Mouse (Mus musculus): ENCODE measurements around the gene Anxa8. TPM values are rescaled to one million over a fixed set of nuclear protein-coding genes. Genes with fewer than 3 reads are reported as not detected.

The Anxa8 gene
- total RNA-seq (2017) = not detected in 2 replicates

DNA sequence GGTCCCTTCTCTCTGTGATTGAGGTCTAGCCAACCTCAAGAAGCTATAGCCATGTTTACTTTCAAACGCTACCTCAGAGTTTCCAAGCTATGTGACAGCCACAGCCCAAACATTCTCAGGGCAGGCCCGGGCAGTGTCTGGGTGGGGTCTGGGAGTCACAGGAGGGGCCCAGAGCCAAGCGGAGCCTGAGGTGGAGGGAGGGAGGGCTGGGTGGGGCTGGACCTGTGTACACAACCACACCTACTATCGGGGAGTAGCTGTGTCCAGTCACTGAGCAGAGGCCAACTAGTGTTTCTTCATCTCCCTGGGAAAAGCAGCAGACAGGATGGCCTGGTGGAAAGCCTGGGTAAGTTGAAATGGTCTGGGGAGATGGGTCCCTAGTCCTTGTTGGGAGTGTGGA lies at the start of gene Anxa8:
Gene Anxa8, plus strand, starts transcription at position 251 of the 400 bp plus-strand sequence.
- ATAC-seq (replicated peaks; ENCODE audit: low read depth, poor library complexity, severe bottlenecking) = no peak

DNA sequence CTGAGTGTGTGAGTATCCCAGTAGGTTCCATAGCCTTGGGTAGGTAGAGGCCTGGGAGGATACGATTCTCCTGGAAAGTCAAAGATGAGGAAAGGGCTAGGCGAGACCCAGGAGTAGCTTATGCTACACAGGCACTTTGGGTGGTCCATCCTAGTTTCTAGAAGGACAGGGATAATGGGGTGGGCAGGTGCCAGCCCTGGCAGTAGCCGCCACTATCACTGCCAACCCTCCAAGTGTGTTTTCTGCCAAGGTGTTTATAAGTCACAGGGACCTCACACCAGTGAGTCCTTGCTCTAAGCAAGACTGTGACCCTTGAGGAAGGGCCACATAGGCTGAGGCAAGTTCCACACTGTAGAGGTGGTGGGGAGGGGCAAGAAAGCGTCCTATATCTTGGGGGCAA lies 44.5 kb upstream of the Anxa8 start:
- no peak for ATAC-seq (replicated peaks; ENCODE audit: low read depth, poor library complexity, severe bottlenecking)

DNA sequence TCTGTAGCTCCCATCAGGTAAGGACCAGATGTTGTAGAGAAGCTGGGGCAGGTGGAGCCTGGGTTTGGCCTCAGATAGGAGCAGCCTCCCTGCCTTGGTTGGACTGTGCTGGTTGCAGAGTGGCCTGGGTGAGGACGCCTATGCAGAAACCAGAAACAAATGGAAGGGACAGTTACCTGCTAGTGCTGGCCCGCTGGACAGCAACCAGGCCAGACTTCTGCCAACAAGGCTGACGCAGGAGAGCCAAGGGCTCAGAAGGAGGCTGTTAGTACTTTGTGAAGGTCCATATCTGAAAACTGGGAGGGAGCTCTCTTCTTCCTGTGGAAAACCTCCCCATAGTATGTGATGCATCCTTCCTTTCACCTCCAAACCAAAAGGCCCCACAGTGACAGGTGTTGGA lies 42.4 kb upstream of the Anxa8 start:
- no peak for ATAC-seq (replicated peaks; ENCODE audit: low read depth, poor library complexity, severe bottlenecking)

DNA sequence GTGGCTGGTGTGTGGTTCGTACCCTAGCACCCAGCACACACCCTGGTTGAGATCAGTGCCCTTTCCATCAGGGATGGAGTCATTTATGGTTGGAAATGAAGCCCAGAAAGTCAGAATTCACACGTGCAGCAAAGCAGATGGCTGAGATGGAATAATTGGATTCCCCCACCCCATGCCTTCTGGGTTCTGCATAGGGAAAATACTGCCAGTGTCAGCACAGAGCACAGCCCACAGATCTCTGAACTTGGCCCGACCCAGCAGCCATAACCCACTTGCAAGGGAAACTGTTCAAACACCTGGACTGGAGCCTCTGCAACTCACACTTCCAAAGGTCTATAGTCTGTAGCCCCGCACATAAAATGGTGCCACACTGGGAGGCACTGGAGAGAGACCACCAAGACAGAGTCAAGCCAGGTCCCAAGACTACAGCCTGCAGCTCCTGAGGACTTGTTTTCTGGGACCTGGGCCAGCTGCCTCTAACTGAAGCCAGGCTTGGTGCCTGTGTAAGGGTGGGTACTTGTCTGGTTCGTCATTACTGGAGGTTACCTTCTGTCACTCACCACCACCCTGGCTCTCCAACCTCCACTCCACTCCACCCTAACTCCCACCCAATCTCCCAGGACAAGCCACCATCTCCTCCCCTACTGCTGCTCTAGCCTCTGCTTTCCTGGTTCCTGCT lies 35.5 kb upstream of the Anxa8 start:
- ATAC-seq (replicated peaks; ENCODE audit: low read depth, poor library complexity, severe bottlenecking) = no peak

DNA sequence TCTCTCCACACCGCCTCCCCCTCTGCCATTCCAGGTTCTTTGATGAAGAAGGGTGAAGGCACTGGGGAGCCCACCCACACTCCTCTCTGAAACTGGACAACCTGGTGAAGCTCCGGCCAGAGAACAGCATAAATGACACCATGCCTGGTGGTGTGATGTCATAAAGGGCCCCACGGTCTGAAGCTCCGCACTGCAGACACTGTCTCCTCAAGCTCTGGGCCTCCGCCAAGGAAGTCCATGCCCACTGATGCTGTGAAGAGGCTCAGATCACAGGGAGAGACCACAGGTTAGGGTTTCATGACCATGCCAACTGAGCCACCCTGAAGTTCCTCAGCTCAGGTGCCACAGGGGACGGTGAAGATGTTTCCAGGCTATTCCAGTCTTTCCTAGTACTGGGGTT lies 33.3 kb upstream of the Anxa8 start, which contains the start of gene Antxrl:
Gene Antxrl, plus strand, starts transcription at position 192 of the 400 bp plus-strand sequence.
- ATAC-seq (replicated peaks; ENCODE audit: low read depth, poor library complexity, severe bottlenecking) = no peak

DNA sequence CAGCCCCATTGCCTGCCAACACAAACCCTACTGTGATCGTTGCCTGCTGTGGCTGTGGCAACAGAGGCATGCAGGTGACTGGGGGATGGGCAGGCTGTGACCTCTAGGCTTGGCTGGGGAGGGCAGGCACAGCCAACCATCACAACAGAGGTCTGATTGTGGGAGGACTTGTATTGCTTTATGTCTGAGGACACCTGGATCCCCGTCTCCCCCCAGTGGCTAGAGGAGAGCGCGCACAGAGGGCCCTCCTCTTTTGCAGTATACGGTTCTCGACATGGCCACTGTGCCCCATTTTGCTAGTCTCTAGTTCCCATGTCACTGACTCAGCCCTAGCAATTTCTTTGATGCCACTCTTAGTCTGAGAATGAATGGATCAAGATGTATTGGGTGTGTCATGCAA lies 14.1 kb upstream of the Anxa8 start:
- no peak for ATAC-seq (replicated peaks; ENCODE audit: low read depth, poor library complexity, severe bottlenecking)

DNA sequence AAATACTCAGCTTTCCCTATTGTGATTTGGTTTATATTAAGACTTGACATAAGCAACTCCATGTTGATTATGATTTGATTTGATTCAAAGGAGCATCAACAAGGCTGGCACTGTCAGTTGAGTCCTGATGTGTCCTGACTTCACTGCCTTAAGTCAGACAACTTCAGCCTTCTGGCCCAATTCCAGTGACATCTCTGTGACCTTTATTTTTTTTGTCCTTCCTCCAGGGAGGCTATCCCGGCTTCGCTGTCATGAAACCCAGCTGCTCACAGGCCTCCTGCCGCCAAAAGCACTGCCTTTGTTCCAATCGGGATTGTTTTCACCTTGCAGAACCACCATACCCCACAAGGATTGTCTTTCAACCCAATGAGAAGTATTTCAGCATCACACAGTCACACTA lies 10.4 kb upstream of the Anxa8 start:
- ATAC-seq (replicated peaks; ENCODE audit: low read depth, poor library complexity, severe bottlenecking) = no peak

DNA sequence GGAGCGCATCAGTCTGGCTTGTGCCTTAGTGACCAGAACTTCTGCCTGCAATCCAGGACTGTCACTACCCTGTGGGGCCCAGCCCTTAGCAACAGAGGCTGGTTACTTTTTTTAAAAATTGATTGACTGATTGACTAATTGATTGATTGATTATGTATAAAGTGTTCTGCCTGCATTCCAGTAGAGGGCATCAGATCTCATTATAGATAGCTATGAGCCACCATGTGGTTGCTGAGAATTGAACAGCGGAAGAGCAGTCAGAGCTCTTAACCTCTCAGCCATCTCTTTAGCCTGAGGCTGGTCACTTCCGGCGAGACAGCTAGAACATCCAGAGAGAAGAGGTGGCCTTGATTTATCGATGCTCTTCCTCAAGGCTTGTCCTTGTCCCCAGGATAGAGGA lies 8.6 kb upstream of the Anxa8 start:
- no peak for ATAC-seq (replicated peaks; ENCODE audit: low read depth, poor library complexity, severe bottlenecking)

DNA sequence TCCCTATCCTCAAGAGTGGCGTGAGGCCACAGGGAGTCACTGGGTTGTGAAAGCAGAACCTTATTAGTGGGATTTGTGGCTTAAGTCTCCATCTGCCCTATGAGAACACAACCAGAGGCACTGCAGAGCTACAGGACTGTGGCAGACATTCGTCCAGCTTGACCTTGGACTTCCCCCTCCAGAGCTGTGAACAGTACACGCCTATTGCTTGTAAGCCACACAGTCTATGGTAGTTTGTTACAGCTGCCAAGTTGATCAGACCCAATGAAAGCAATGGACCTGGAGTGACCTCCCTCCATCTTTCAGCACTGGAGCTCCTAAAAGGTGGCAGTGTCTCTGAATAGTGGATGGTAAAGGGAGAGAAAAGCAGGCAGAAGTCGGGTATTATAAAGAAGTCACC lies 7.5 kb upstream of the Anxa8 start:
- no peak for ATAC-seq (replicated peaks; ENCODE audit: low read depth, poor library complexity, severe bottlenecking)

DNA sequence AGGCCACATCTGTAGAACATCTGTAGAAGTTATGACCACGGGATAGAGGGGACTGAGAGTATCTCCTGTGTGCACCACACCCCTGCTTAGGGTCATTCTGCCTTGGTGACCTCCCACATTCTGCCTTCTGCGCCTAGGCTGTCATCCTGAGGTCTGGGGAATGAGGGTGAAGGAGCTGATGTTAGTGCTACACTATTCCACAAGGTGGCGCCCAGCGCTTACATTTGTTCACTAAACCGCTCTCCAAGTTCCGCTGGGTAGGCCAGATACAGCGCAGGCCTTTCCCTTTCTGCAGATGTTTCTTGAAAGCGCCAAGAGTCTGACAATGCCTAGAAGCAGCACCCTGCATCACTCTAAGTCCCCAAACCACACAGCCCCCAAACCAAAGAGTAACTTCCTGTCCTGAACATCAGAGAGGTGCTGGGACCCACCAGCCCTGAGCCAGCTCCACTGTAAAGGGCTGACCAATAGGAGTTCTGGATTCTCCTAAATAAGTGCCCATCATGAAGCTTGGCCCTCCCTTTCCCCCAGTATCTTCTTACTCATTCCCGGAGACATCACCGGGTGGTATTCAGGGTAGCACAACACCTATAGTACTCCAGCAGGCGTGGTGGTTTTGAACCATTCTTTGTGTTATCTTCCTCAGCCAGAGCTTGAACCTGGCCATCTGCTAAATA lies 5.3 kb upstream of the Anxa8 start:
- ATAC-seq (replicated peaks; ENCODE audit: low read depth, poor library complexity, severe bottlenecking) = peak; percentile 97

DNA sequence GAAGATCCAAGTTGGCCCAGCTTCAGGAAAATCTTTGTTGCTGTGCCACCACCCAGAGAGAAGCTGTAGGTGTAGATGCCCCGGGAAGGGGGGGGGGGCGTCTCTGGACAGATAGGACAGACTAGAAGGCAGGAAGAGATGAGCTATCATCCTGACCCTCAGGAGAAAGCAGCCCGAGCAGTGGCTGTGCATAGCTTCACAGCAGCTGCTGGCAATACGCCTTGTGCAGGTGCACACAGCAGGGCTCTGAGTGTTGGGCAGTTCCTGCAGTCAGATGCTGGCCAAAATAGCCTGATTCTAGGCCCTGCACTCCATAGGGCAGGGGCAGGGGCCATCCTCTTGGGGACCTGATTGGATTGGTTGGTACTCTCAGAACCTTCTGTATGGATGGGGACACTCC lies 1.0 kb downstream of the Anxa8 start:
- ATAC-seq (replicated peaks; ENCODE audit: low read depth, poor library complexity, severe bottlenecking) = no peak

DNA sequence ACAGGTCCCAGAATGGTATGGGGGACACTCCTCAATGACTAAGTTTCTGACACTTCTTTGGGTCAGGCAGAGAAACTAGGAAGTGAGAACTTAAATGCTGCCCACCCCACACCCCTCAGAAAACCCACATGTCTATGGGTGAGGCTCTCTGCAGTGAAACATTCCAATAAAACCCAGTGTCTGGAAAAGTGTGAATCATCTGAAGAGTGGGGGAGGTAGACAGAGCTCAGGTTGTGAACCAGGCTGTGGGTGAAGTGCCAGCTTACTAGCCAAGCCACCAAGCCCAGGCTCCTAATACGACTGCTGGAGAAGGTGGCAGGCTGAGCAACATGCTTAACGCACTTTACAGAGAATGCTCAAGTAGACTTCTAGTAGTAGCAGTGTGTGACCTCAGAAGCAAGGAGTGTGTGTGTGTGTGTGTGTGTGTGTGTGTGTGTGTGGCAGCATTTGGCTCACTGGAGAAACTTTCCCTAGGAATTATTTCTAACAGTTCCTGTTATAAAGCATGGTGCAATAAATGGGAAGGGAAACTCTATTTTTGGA lies 2.1 kb downstream of the Anxa8 start:
- ATAC-seq (replicated peaks; ENCODE audit: low read depth, poor library complexity, severe bottlenecking) = no peak

DNA sequence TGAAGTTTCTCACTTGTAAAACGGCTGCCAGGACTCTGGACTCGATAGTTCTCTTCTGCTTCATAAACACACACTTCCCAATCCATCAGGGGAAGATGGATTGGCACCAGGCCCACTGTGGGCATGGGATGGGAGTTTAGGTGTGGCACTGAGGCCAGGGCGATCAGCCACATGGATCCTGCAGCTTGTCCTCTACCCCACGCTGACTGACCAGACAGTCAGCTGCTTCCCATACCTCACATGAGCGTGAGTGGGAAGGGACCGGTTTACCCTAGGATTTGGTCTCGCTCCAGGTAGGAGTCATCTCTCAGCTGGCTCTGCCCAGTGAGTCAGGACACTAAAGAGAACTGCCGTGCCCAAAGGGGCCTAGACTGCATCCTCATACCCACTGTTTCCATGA lies 4.0 kb downstream of the Anxa8 start:
- ATAC-seq (replicated peaks; ENCODE audit: low read depth, poor library complexity, severe bottlenecking) = no peak

DNA sequence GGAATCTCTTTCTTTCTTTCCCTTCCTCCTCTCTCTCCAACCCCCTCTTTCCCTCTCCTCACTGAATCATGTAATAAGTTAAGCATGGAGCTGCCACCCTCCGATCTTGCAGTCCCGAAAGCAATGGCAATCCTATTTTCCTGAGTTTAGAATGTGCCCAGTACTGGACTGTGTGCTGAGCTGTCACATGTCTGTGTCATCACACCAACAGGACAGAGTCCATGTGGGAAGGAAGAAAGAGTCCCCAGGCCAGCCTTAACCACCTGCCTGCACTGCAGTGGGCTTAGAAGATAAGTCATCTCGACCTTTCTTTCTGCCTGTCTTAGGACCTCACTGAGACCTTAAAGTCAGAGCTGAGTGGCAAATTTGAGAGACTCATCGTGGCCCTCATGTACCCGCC lies 5.7 kb downstream of the Anxa8 start:
- no peak for ATAC-seq (replicated peaks; ENCODE audit: low read depth, poor library complexity, severe bottlenecking)

DNA sequence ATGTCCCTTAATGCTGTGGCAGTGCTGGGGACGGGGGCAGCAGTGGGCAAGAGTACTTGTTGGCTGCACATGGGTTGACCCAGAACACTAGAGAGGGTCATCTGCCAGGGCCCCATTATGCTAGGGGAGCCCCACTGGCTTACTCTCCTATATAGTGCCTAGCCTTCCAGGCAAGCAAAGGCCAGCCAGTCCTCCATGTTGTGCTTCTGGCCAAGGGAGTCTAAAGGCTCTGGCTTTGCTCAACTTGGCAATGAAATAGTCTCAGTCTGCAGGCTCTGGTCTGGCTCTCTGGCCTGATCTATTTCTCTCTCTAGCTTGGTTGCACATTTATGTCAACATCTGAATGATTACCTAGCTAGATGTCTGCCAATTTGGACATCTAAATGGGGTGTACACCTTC lies 7.1 kb downstream of the Anxa8 start:
- no peak for ATAC-seq (replicated peaks; ENCODE audit: low read depth, poor library complexity, severe bottlenecking)

DNA sequence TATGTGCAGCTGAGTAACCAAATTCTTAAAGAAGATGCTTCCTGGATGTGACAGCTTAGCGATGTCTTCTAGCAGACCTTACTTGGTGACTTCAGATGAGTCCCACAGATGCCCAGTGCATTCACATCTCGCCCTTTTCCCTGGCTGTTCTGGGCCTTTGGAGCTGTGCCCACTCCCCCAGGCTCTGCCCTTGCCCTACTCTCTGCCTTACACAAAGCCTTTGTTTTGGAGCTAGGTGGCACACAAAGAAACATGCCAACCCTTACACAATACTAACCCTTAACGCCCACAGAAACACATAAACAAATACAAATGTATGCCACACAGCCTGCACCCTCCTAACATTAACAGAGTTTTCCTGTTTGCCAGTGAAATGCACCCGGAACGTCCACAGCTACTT lies 10.4 kb downstream of the Anxa8 start:
- ATAC-seq (replicated peaks; ENCODE audit: low read depth, poor library complexity, severe bottlenecking) = no peak

DNA sequence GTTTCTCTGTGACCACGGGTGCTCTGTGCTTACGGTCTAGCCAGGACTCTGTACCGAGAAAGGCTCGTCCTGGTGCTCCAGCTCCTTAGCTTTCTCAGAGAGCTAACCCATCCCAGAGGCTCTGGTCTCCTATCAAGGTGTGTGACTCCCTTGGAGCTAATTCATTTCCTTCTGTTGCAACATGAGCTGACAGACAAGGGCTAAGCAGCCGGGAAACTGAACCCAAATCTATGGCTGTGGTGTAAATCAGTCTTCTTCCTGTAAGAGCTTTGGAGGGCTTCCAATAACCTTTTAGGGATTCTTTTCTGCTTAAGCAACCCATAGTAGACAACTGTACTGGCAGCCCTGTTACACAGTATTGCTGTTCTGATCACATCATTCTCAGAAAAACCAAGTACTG lies 16.8 kb downstream of the Anxa8 start, which contains the start of gene A630023A22Rik:
Gene A630023A22Rik, minus strand, starts transcription at position 154 of the 400 bp plus-strand sequence.
- ATAC-seq (replicated peaks; ENCODE audit: low read depth, poor library complexity, severe bottlenecking) = no peak

DNA sequence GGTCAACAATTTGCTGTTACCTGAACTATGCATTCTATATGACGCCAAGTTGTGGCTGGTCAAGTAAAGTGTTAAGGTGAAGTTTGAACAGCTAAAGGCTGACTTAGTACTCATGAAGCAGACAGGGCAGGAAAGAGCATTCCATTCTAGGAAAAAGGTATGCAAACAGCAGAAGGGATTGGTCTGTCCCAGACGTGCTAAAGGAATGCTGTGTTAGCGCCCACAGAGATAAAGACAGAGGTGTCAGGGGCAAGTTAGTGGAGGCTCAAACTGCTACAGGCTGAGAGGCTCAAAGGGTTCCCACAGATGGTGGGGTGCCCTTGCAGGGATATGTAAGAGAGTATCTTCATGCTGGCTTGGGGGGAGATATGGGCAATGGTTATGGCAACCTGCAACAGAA lies 18.1 kb downstream of the Anxa8 start:
- no peak for ATAC-seq (replicated peaks; ENCODE audit: low read depth, poor library complexity, severe bottlenecking)

DNA sequence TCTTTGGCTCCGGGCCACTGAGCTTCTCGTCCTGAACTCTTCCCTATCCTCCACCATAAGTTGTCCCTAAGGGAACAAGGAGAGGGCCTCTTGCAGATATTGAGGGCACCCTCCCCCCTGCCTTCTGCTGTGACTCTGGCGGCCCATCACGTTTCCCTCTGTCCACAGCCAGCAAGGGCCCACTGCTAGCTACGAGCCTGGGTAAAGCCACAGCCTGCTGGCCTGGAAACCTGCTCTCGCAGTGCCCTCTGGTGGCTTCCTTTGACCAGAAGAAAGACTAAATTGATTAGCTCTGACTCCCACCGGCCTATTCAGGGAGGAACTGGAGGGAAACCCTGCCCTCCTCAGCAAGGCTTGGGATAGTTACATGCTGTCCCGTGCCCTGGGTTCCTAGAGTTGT lies 19.1 kb downstream of the Anxa8 start:
- peak; percentile 84 for ATAC-seq (replicated peaks; ENCODE audit: low read depth, poor library complexity, severe bottlenecking)

DNA sequence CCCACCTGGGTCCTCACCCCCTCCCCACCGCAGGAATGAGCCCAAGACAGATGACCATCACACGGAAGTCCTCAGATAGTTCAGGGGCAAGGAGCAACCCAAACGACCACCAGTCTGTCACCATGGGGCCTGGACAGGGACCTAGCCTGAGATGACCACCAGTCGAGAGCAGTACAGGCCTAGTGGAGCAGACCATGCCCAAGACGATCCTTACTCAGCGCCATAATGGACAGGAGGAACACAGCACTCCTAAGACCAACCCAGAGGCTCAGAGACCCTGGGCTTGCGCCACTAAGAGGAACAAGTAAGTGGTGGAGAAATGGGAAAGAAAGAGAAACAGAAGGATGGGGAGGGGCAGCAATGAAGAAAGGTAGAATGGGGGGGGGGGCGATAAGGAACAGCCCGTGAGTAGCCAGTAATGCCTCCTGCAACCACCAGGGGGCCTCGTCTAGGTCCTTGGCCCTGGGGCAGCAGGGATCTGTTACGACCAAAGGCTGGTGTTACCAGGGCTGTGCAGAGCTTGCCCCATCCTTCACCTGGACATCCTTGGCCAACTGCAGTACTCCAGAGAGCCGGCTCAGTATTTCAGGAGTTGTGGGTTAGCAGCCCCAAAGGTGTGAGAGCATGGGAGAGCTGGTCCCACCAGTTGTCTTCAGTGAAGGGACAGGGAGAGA lies 20.7 kb downstream of the Anxa8 start:
- peak; percentile 59; the same call in 1 of the 2 replicates for ATAC-seq (replicated peaks; ENCODE audit: low read depth, poor library complexity, severe bottlenecking)

DNA sequence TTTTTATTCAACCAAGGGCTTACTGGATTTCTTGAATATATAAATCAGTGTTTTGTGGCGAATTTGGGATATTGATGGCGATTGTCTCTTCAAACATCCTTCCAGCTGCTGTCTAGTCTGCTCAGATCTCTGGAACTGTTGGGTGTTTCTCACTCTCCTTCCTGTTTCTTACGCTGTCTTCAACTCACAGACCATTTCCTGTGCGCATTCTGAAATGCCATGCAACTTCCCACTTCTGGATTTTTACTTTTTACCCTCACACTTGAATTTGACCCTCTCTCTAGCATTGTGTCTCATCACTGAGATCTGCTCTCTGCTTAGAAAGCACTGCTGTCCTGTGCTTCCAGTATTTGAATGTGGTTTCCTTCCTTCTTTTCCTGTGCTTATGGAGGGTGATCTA lies 21.8 kb downstream of the Anxa8 start:
- ATAC-seq (replicated peaks; ENCODE audit: low read depth, poor library complexity, severe bottlenecking) = peak; percentile 52; the same call in 1 of the 2 replicates

All from common myeloid progenitor, adult 5-6 weeks (primary cell).